Mouse (Mus musculus) lung, adult 2 months (tissue): Measurements from ENCODE around the gene Copb2.

Source experiments
- CTCF ChIP-seq: fragments of 200-500 bp; IDR thresholded peaks from 2 replicates; pipeline ENCODE4 v1.5.1; 2011; ENCODE audit warnings: mild to moderate bottlenecking, low read length, control low read depth; ENCODE audit not compliant: insufficient read depth
- POLR2A ChIP-seq: fragments of 200-500 bp; IDR thresholded peaks from 2 replicates; pipeline ENCODE4 v1.6.1; 2011; ENCODE audit warnings: low read depth, mild to moderate bottlenecking, control low read depth, low read length, borderline replicate concordance; ENCODE audit errors: extremely low read depth

- TF ChIP-seq POLR2A (no peak), CTCF (no peak)
Observed at GRCm38 (mm10) chr9:98527226-98527625, 36.3 kb upstream of the Copb2 start.
